Mouse (Mus musculus) mature B cell (primary cell): Measurements from ENCODE around the gene Cpa2.

Source experiments
- in situ Hi-C: fragments of 300-500 bp; cut with MboI; formaldehyde crosslinking; loops from 2 replicates; pipeline ENCODE4 v1.14.3; 2019

The Cpa2 gene

GRCm38 (mm10) chr6:30576477-30577203, 35.3 kb downstream of the Cpa2 start:
- in situ Hi-C loops: no loop called here

- in situ Hi-C loops: no loop called here
These were observed 38.8 kb downstream of the Cpa2 start for GRCm38 (mm10) chr6:30579961-30580840.

GRCm38 (mm10) chr6:30580841-30581176, 39.4 kb downstream of the Cpa2 start:
- in situ Hi-C loops: no loop called here

GRCm38 (mm10) chr6:30586886-30587442, 45.6 kb downstream of the Cpa2 start:
- in situ Hi-C loops: no loop called here

GRCm38 (mm10) chr6:30589819-30590218, 48.4 kb downstream of the Cpa2 start:
- in situ Hi-C loops: no loop called here

GRCm38 (mm10) chr6:30591851-30592404, 50.5 kb downstream of the Cpa2 start:
- in situ Hi-C loops: no loop called here

GRCm38 (mm10) chr6:30592417-30592974, 51.1 kb downstream of the Cpa2 start:
- in situ Hi-C loops: no loop called here

GRCm38 (mm10) chr6:30594364-30594763, 53.0 kb downstream of the Cpa2 start:
- in situ Hi-C loops: no loop called here

GRCm38 (mm10) chr6:30596230-30596898, 55.0 kb downstream of the Cpa2 start:
- in situ Hi-C loops: no loop called here

GRCm38 (mm10) chr6:30600033-30600432, 58.7 kb downstream of the Cpa2 start:
- in situ Hi-C loops: no loop called here

- in situ Hi-C loops: no loop called here
These were observed 59.6 kb downstream of the Cpa2 start for GRCm38 (mm10) chr6:30600995-30601394.

- in situ Hi-C loops: no loop called here
These were observed 63.0 kb downstream of the Cpa2 start for GRCm38 (mm10) chr6:30604342-30604867.

GRCm38 (mm10) chr6:30605111-30605510, 63.7 kb downstream of the Cpa2 start:
- in situ Hi-C loops: no loop called here

- in situ Hi-C loops: no loop called here
These were observed 64.3 kb downstream of the Cpa2 start for GRCm38 (mm10) chr6:30605672-30606071.

- in situ Hi-C loops: no loop called here
These were observed 69.3 kb downstream of the Cpa2 start, which contains the start of gene Cpa5 for GRCm38 (mm10) chr6:30610710-30611109. Cpa5 (plus strand) TSS chr6:30611010.

GRCm38 (mm10) chr6:30611212-30611611, 69.8 kb downstream of the Cpa2 start:
- in situ Hi-C loops: no loop called here
